Mouse (Mus musculus) adrenal gland, adult 18-20 months (tissue): ENCODE results near the gene Gm20715. TPM values are rescaled to one million over a fixed set of nuclear protein-coding genes. Genes with fewer than 3 reads are reported as not detected.
A peak's percentile ranks its signal among the peaks of the same experiment; 100 is the strongest.
"Not testable (repeated sequence)": the region's sequence is repeated elsewhere in the genome, so short reads cannot be mapped to it uniquely, and the experiment has no call there.

ENCODE experiments used
- DNase-seq, 2 experiments: peaks; one replicate each; pipeline ENCODE4 v3.0.0; 2021 to 2022; ENCODE audit warnings: low spot score in 2 of 2
- long read RNA-seq, 2 experiments: library from polyadenylated mRNA; stranded (forward); transcript quantifications; one replicate each; pipeline ENCODE4 v2.0.0; 2021
- total RNA-seq, 2 experiments: library from RNA; stranded (reverse); gene quantifications; 1 replicate in 1 of 2; 2 replicates in 1 of 2; pipeline ENCODE4 v1.2.3; 2021

Gm20715 gene
- not detected for total RNA-seq
- long read RNA-seq, experiment 1: 0 reads
- long read RNA-seq, experiment 2: 0 reads

- DNase-seq: peak; percentile 88 to 92
Observed at GRCm38 (mm10) chr7:6410043-6410442, at the start of gene Gm20715. Gene Gm20715 (plus strand): TSS chr7:6410277.

GRCm38 (mm10) chr7:6360477-6361060 lies 49.5 kb upstream of the Gm20715 start:
- DNase-seq: no peak

GRCm38 (mm10) chr7:6361756-6362155 lies 48.3 kb upstream of the Gm20715 start:
- no peak for DNase-seq

GRCm38 (mm10) chr7:6362268-6363046 lies 47.6 kb upstream of the Gm20715 start:
- peak; percentile 94 to 97 for DNase-seq

- DNase-seq: peak in 1 of 2 experiments; percentile 88
Observed at GRCm38 (mm10) chr7:6363047-6363488, 47.0 kb upstream of the Gm20715 start, which contains the start of gene Zfp78. Gene Zfp78 (plus strand): TSS chr7:6363280.

- no peak for DNase-seq
Observed at GRCm38 (mm10) chr7:6364761-6365160, 45.3 kb upstream of the Gm20715 start.

GRCm38 (mm10) chr7:6367185-6367584 lies 42.9 kb upstream of the Gm20715 start:
- no peak for DNase-seq

- not testable (repeated sequence) for DNase-seq
Observed at GRCm38 (mm10) chr7:6368146-6368545, 41.9 kb upstream of the Gm20715 start.

- DNase-seq: no peak
Observed at GRCm38 (mm10) chr7:6369460-6369859, 40.6 kb upstream of the Gm20715 start.

GRCm38 (mm10) chr7:6372993-6373392 lies 37.1 kb upstream of the Gm20715 start:
- DNase-seq: no peak

- DNase-seq: no peak
Observed at GRCm38 (mm10) chr7:6378441-6378840, 31.6 kb upstream of the Gm20715 start.

- no peak for DNase-seq
Observed at GRCm38 (mm10) chr7:6381431-6381830, 28.6 kb upstream of the Gm20715 start.

- DNase-seq: peak; percentile 92 to 95
Observed at GRCm38 (mm10) chr7:6383044-6383455, 27.0 kb upstream of the Gm20715 start, which contains the start of gene Zfp28. Gene Zfp28 (plus strand): TSS chr7:6383295.

- DNase-seq: no peak
Observed at GRCm38 (mm10) chr7:6384011-6384410, 26.1 kb upstream of the Gm20715 start.

- DNase-seq: no peak
Observed at GRCm38 (mm10) chr7:6386995-6387394, 23.1 kb upstream of the Gm20715 start.

- DNase-seq: no peak
Observed at GRCm38 (mm10) chr7:6388971-6389370, 21.1 kb upstream of the Gm20715 start.

GRCm38 (mm10) chr7:6389449-6389848 lies 20.6 kb upstream of the Gm20715 start:
- no peak for DNase-seq

- peak; percentile 36 to 37 for DNase-seq
Observed at GRCm38 (mm10) chr7:6397996-6398975, 11.8 kb upstream of the Gm20715 start, which contains the start of gene Smim17. Gene Smim17 (plus strand): TSS chr7:6398715.

- no peak for DNase-seq
Observed at GRCm38 (mm10) chr7:6414626-6415441, 4.8 kb downstream of the Gm20715 start.

- DNase-seq: no peak
Observed at GRCm38 (mm10) chr7:6415442-6415787, 5.3 kb downstream of the Gm20715 start.
